Comparison of ENCODE assay signal across 8 mouse cellular contexts in genomic region chr4:123412528-123412878, GRCm38 (mm10).
DNase-seq lines count a peak whose midpoint lies in the region; ATAC-seq and TF ChIP-seq lines count a peak whose summit lies in the region.

No protein-coding gene starts in this region.

- TF ChIP-seq CTCF in G1E (IDR thresholded peaks at IDR 0.05; ENCODE audit: low read depth, low read length) = no peak
- TF ChIP-seq CTCF in liver, postnatal 0 days (IDR thresholded peaks at IDR 0.05; ENCODE audit: low read depth) = no peak

- ATAC-seq in G1E (ENCODE audit: extremely low read depth, insufficient number of reproducible peaks, low FRiP score, poor library complexity, severe bottlenecking) = no peak
- ATAC-seq in heart, embryonic 14.5 days (ENCODE audit: insufficient number of reproducible peaks, insufficient read depth, low FRiP score, low read depth) = no peak
- no peak for ATAC-seq in liver, postnatal 0 days
- no peak for ATAC-seq in erythroid progenitor cell, adult 5-6 weeks (replicated peaks; ENCODE audit: low FRiP score, poor library complexity, severe bottlenecking)

- no peaks in the 10 kb centered on the region for H3K9me3 ChIP-seq in G1E (replicated peaks)
- no peaks in the 10 kb centered on the region for H3K9me3 ChIP-seq in heart, embryonic 14.5 days (ENCODE audit: control insufficient read depth, low read length)
- no peaks in the 10 kb centered on the region for H3K9me3 ChIP-seq in liver, postnatal 0 days (ENCODE audit: low read length)

- H3K4me3 ChIP-seq in G1E (ENCODE audit: low read depth, low read length) = peak overlapping the region; percentile 93
- H3K4me3 ChIP-seq in heart, embryonic 14.5 days (ENCODE audit: control insufficient read depth in 1 of 2, insufficient read depth in 1 of 2, low read depth in 1 of 2, low read length in 2 of 2) = peak overlapping the region; percentile 85 to 86
- H3K4me3 ChIP-seq in liver, postnatal 0 days (ENCODE audit: low read depth, low read length) = peak overlapping the region; percentile 82

- WGBS in heart, embryonic 14.5 days = 6% methylated on average over 6 of the region's 6 CpGs
- WGBS in liver, postnatal 0 days (ENCODE audit: insufficient replicate concordance) = 31% methylated on average over 6 of the region's 6 CpGs

- peak overlapping the region; percentile 98 for H3K27ac ChIP-seq in heart, embryonic 14.5 days (replicated peaks in 1 of 2; ENCODE audit: control insufficient read depth in 1 of 2, insufficient read depth in 1 of 2, low read depth in 2 of 2, low read length in 2 of 2)
- peak overlapping the region; percentile 80 for H3K27ac ChIP-seq in liver, postnatal 0 days (ENCODE audit: low read depth)

- peaks cover 65% of the 10 kb centered on the region for H3K4me1 ChIP-seq in G1E (ENCODE audit: insufficient read depth, low read depth, low read length)
- H3K4me1 ChIP-seq in heart, embryonic 14.5 days (ENCODE audit: control insufficient read depth in 2 of 2, insufficient read depth in 2 of 2, low read length in 2 of 2) = peaks cover 26 to 66% of the 10 kb centered on the region in 2 experiments
- H3K4me1 ChIP-seq in liver, postnatal 0 days (ENCODE audit: insufficient read depth) = peaks cover 15% of the 10 kb centered on the region

- no peaks in the 10 kb centered on the region for H3K27me3 ChIP-seq in G1E (ENCODE audit: insufficient read depth, low read length)
- H3K27me3 ChIP-seq in heart, embryonic 14.5 days (ENCODE audit: control insufficient read depth, insufficient read depth, low read length) = no peaks in the 10 kb centered on the region
- H3K27me3 ChIP-seq in liver, postnatal 0 days (ENCODE audit: insufficient read depth, low read length) = no peaks in the 10 kb centered on the region

- DNase-seq in embryo, embryonic 10 days (ENCODE audit: low spot score) = peak; percentile 71
- no peak for DNase-seq in embryo, embryonic 9.5 days (ENCODE audit: extremely low spot score)
- DNase-seq in G1E (ENCODE audit: low spot score) = no peak
- DNase-seq in liver, postnatal 0 days = no peak
- no peak for DNase-seq in frontal cortex, postnatal 14 days (ENCODE audit: low spot score in 2 of 2)
- no peak for DNase-seq in layer of hippocampus, adult 9-10 months (ENCODE audit: low spot score)

- H3K36me3 ChIP-seq in G1E (replicated peaks) = peaks cover 28% of the 10 kb centered on the region
- H3K36me3 ChIP-seq in heart, embryonic 14.5 days (ENCODE audit: control insufficient read depth, insufficient read depth, low read length) = peaks cover 25% of the 10 kb centered on the region
- no peaks in the 10 kb centered on the region; the same call in 1 of the 2 replicates for H3K36me3 ChIP-seq in liver, postnatal 0 days (replicated peaks; ENCODE audit: insufficient read depth, low read length)

- TF ChIP-seq EP300 in liver, postnatal 0 days (IDR thresholded peaks at IDR 0.05; ENCODE audit: low read depth) = no peak

- peak overlapping the region; percentile 88 for H3K9ac ChIP-seq in heart, embryonic 14.5 days (ENCODE audit: low read length)
- peak overlapping the region; percentile 78 for H3K9ac ChIP-seq in liver, postnatal 0 days (replicated peaks)

- H3K4me2 ChIP-seq in heart, embryonic 14.5 days (ENCODE audit: low read length) = peak overlapping the region; percentile 85
- peak overlapping the region; percentile 89 for H3K4me2 ChIP-seq in liver, postnatal 0 days (ENCODE audit: low read depth, low read length)
